Mouse (Mus musculus): ENCODE measurements around the gene Slc39a11. TPM values are rescaled to one million over a fixed set of nuclear protein-coding genes. Genes with fewer than 3 reads are reported as not detected.

Gene Slc39a11
- total RNA-seq, 2 experiments from 2014 or later, result 2.9 to 3.7 TPM

GRCm38 (mm10) chr11:113435696-113436095, 214.2 kb downstream of the Slc39a11 start:
- no peak for DNase-seq
- intact Hi-C loops (cut with DNase I), result no loop called here

- DNase-seq, result peak; percentile 9 to 18
- intact Hi-C loops (cut with DNase I), result no loop called here
Observed at GRCm38 (mm10) chr11:113431161-113431560, 218.7 kb downstream of the Slc39a11 start.

GRCm38 (mm10) chr11:113425882-113426281, 224.0 kb downstream of the Slc39a11 start:
- DNase-seq, result no peak
- intact Hi-C loops (cut with DNase I), result no loop called here

GRCm38 (mm10) chr11:113425454-113425853, 224.4 kb downstream of the Slc39a11 start:
- peak in 1 of 2 experiments; percentile 8 for DNase-seq
- intact Hi-C loops (cut with DNase I), result no loop called here

GRCm38 (mm10) chr11:113424765-113425164, 225.1 kb downstream of the Slc39a11 start:
- no peak for DNase-seq
- intact Hi-C loops (cut with DNase I), result no loop called here

- intact Hi-C loops (cut with DNase I), result no loop called here
- DNase-seq, result no peak
Observed at GRCm38 (mm10) chr11:113422598-113422997, 227.3 kb downstream of the Slc39a11 start.

GRCm38 (mm10) chr11:113418921-113419655, 230.8 kb downstream of the Slc39a11 start:
- intact Hi-C loops (cut with DNase I), result loop anchor here (10.0 kb wide), 1 partner anchor 244 kb away; no protein-coding TSS in a partner anchor
- no peak for DNase-seq

- intact Hi-C loops (cut with DNase I), result loop anchor here (10.0 kb wide), 1 partner anchor 243 kb away; no protein-coding TSS in a partner anchor
- DNase-seq, result no peak
Observed at GRCm38 (mm10) chr11:113417948-113418347, 231.9 kb downstream of the Slc39a11 start.

- no peak for DNase-seq
- intact Hi-C loops (cut with DNase I), result loop anchor here (10.0 kb wide), 1 partner anchor 238 kb away; no protein-coding TSS in a partner anchor
Observed at GRCm38 (mm10) chr11:113412545-113412944, 237.3 kb downstream of the Slc39a11 start.

GRCm38 (mm10) chr11:113411798-113412197, 238.1 kb downstream of the Slc39a11 start:
- intact Hi-C loops (cut with DNase I), result loop anchor here (10.0 kb wide), 1 partner anchor 237 kb away; no protein-coding TSS in a partner anchor
- DNase-seq, result no peak

- intact Hi-C loops (cut with DNase I), result no loop called here
- DNase-seq, result no peak
Observed at GRCm38 (mm10) chr11:113409121-113409520, 240.8 kb downstream of the Slc39a11 start.

- DNase-seq, result no peak
- intact Hi-C loops (cut with DNase I), result no loop called here
Observed at GRCm38 (mm10) chr11:113407474-113407873, 242.4 kb downstream of the Slc39a11 start.

- intact Hi-C loops (cut with DNase I), result no loop called here
- DNase-seq, result no peak
Observed at GRCm38 (mm10) chr11:113400868-113401267, 249.0 kb downstream of the Slc39a11 start.

GRCm38 (mm10) chr11:113399601-113400000, 250.3 kb downstream of the Slc39a11 start:
- no peak for DNase-seq
- intact Hi-C loops (cut with DNase I), result no loop called here

GRCm38 (mm10) chr11:113397394-113397793, 252.5 kb downstream of the Slc39a11 start:
- intact Hi-C loops (cut with DNase I), result no loop called here
- no peak for DNase-seq

- peak in 1 of 2 experiments; percentile 14 for DNase-seq
- intact Hi-C loops (cut with DNase I), result no loop called here
Observed at GRCm38 (mm10) chr11:113393366-113394150, 256.3 kb downstream of the Slc39a11 start.

GRCm38 (mm10) chr11:113391664-113392063, 258.2 kb downstream of the Slc39a11 start:
- intact Hi-C loops (cut with DNase I), result no loop called here
- DNase-seq, result no peak

- intact Hi-C loops (cut with DNase I), result no loop called here
- no peak for DNase-seq
Observed at GRCm38 (mm10) chr11:113389637-113390036, 260.2 kb downstream of the Slc39a11 start.

- DNase-seq, result no peak
- intact Hi-C loops (cut with DNase I), result no loop called here
Observed at GRCm38 (mm10) chr11:113382674-113383571, 267.0 kb downstream of the Slc39a11 start.

GRCm38 (mm10) chr11:113381550-113381949, 268.3 kb downstream of the Slc39a11 start:
- no peak for DNase-seq
- intact Hi-C loops (cut with DNase I), result no loop called here

Data from heart, postnatal 14 days (tissue).